Mouse (Mus musculus) testis, adult 2 months (tissue): ENCODE data around the gene Gm20388. TPM values are rescaled to one million over a fixed set of nuclear protein-coding genes. Genes with fewer than 3 reads are reported as not detected.

Experiments used
- H3K27ac ChIP-seq: fragments of 200-500 bp; 2 replicates; pipeline ENCODE4 v1.5.1; 2012; ENCODE audit warnings: low read depth, low read length; ENCODE audit not compliant: control insufficient read depth, insufficient read depth
- H3K27me3 ChIP-seq: fragments of 200-500 bp; 2 replicates; pipeline ENCODE4 v1.6.1; 2012; ENCODE audit warnings: mild to moderate bottlenecking, low read length, moderate library complexity; ENCODE audit not compliant: control insufficient read depth, insufficient read depth
- H3K36me3 ChIP-seq: fragments of 200-500 bp; 2 replicates; pipeline ENCODE4 v1.6.1; 2012; ENCODE audit warnings: mild to moderate bottlenecking, low read length; ENCODE audit not compliant: control insufficient read depth, insufficient read depth
- H3K4me1 ChIP-seq: fragments of 200-500 bp; 2 replicates; pipeline ENCODE4 v1.6.1; 2012; ENCODE audit warnings: low read length; ENCODE audit not compliant: control insufficient read depth, insufficient read depth
- H3K4me3 ChIP-seq: fragments of 200-500 bp; 2 replicates; pipeline ENCODE4 v1.5.1; 2012; ENCODE audit warnings: low read depth, mild to moderate bottlenecking, low read length, moderate library complexity, mixed read lengths; ENCODE audit not compliant: control insufficient read depth
- CTCF ChIP-seq: fragments of 200-500 bp; IDR thresholded peaks from 2 replicates; pipeline ENCODE4 v1.5.1; 2012; ENCODE audit warnings: low read depth, mild to moderate bottlenecking, inconsistent platforms, low read length, moderate library complexity; ENCODE audit not compliant: control insufficient read depth, insufficient read depth, insufficient replicate concordance
- POLR2A ChIP-seq: fragments of 200-500 bp; IDR thresholded peaks from 2 replicates; pipeline ENCODE4 v1.6.1; 2012; ENCODE audit warnings: low read depth, mild to moderate bottlenecking, inconsistent platforms, low read length, moderate library complexity; ENCODE audit not compliant: control insufficient read depth
- polyA plus RNA-seq: library from polyadenylated mRNA; depleted of rRNA; stranded (reverse); fragments of >200 nt; gene quantifications from 2 replicates; pipeline ENCODE4 v1.2.3, GENCODE M21; 2012

The Gm20388 gene
- polyA plus RNA-seq, 1 experiment, result 5.6 TPM

DNA sequence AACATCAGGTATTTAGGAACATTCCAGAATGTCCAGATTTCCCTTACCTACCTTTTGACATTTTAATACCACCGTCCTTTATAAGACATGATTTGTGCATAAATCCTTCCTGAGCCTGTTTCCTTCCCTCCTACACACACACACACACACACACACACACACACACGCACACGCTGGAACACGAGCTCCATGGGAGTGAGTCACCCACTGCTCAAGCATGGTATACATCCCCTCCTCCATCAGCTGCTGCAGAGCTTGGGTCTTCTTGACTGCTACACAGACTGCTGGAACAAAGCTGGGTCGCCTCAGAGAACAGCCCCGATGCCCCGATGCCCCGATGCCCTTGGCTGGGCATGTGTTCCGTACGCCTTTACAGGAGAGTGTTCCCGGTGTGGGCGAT, 3935.9 kb downstream of the Gm20388 start:
- Histone ChIP-seq H3K4me3 (no peak overlapping the region), H3K27ac (no peak overlapping the region), H3K36me3 (no peaks in the 10 kb centered on the region), H3K4me1 (no peaks in the 10 kb centered on the region), H3K27me3 (no peaks in the 10 kb centered on the region)
- TF ChIP-seq POLR2A, result no peak
- TF ChIP-seq CTCF, result no peak

DNA sequence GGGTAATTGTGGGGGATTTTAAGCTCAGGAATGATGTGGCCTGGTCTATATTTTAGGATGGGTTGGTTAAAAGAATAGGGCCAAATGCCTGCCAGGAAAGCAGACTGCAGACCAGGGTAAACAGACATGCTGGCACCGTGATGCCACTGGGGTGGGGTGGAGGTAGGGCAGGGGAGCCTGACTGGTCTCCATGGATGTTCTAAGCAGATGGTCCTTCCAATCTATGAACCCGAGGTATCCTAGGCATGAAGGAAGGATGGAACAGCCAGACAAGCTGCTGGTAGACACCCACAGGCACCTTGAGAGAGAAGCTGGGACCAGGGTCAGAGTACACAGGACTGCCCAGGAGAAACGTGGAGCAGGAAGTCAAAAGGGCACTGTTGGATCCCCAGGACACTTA, 3936.9 kb downstream of the Gm20388 start:
- no peak overlapping the region for H3K27ac ChIP-seq
- TF ChIP-seq CTCF, result no peak
- no peak for TF ChIP-seq POLR2A
- no peaks in the 10 kb centered on the region for H3K36me3 ChIP-seq
- H3K4me1 ChIP-seq, result no peaks in the 10 kb centered on the region
- H3K27me3 ChIP-seq, result no peaks in the 10 kb centered on the region
- H3K4me3 ChIP-seq, result no peak overlapping the region

DNA sequence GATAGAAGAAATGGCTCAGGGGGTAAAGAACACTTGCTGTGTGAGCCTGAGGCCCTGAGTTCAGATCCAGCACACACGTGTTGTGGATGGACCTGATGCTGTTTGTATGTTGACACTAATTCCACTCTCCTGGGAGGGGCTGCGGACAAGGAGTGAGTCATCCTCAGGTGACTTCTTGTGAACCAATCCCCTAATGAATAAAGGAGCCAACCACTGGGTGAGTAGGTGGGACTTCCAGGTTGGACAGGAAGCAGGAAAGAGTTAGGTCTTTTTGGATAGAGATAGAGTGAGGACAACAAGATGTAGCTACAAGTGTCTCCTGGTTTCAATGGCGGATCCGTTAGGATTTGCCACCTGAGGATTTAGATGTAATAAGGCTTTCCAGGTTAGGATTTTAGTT, 3938.7 kb downstream of the Gm20388 start:
- Histone ChIP-seq H3K27ac (no peak overlapping the region), H3K36me3 (no peaks in the 10 kb centered on the region), H3K27me3 (no peaks in the 10 kb centered on the region), H3K4me3 (no peak overlapping the region), H3K4me1 (no peaks in the 10 kb centered on the region)
- TF ChIP-seq POLR2A (no peak), CTCF (no peak)

DNA sequence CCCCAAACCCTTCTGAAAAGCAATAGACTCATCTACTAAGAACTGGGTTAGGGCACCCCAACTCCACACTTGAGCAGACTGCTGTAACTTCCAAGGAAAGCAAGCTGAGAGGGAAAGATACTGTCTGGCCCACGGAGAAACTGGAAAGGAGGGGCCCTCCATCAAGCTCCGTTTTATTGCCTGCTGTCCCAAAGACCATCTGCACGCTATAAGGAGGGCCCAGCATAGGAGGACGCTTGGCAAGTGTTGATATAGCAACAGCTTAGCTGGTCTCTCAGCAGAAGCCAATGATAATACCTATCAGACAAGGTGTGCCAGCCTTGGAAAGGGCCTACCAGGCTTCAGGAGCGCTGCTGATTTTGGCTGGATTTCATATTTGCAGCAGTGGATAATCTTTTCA, 3940.9 kb downstream of the Gm20388 start:
- Histone ChIP-seq H3K4me3 (no peak overlapping the region), H3K27me3 (no peaks in the 10 kb centered on the region), H3K4me1 (no peaks in the 10 kb centered on the region), H3K27ac (no peak overlapping the region), H3K36me3 (no peaks in the 10 kb centered on the region)
- no peak for TF ChIP-seq POLR2A
- TF ChIP-seq CTCF, result no peak

DNA sequence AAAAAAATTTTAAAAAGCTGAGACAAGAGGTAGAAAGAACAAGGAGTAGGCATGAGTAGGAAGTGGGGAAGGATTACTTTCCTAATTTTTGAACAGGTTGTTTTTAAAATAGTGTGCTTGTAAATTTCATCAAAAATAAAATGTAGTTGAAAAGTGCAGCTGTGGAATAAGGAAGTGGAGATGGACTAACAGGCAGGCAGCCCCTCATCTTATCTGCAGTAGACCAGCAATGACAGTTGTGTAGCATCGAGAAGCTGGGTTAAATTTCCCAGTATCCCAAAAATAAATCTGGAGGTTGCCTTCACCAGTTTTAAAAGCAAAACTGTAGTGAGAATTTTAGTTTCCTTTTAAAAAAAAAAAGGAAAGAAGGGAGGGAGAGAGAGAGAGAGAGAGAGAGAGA, 3943.6 kb downstream of the Gm20388 start:
- TF ChIP-seq CTCF (no peak), POLR2A (no peak)
- Histone ChIP-seq H3K27me3 (peaks cover 5% of the 10 kb centered on the region), H3K36me3 (no peaks in the 10 kb centered on the region), H3K27ac (no peak overlapping the region), H3K4me1 (peaks cover 2% of the 10 kb centered on the region; the same call in 1 of the 2 replicates), H3K4me3 (no peak overlapping the region)

DNA sequence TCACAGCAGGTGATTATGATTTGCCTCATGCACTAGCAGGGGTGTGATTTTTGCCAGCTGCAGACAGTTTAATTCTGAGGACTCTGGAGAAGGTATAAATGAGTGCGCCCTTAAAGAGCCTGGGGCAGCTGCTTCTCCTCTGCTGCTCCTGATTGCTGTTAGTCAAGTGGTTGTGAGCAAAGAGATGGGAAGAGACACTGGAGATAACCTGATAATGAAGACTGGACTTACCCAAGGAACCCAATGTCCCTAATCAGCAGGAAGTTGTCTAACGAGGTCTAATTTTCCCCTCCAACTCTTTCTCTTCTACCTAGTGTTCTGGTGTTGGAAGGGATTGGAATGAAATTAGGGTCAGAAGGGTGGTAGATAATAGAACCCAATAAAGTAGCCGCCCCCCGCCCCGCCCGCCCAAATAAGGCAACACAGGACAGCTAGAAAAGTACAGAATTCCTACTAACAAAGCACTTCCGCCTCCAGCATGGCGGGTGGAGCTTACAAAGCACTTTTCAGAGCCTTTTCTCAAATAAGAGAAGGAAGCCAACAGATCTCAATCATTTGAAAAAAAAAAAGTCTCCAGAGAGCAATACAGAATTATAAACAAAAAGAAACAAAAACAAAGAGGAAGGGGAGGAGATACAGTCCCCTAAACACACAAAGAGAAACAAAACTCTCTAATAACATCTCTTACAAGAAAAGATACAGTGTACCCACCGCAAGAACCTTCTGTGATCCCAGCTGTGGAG, 3944.3 kb downstream of the Gm20388 start:
- H3K27me3 ChIP-seq, result peaks cover 9% of the 10 kb centered on the region
- H3K4me3 ChIP-seq, result no peak overlapping the region
- H3K4me1 ChIP-seq, result peaks cover 7% of the 10 kb centered on the region
- H3K27ac ChIP-seq, result no peak overlapping the region
- no peaks in the 10 kb centered on the region for H3K36me3 ChIP-seq
- TF ChIP-seq CTCF (no peak), POLR2A (no peak)

DNA sequence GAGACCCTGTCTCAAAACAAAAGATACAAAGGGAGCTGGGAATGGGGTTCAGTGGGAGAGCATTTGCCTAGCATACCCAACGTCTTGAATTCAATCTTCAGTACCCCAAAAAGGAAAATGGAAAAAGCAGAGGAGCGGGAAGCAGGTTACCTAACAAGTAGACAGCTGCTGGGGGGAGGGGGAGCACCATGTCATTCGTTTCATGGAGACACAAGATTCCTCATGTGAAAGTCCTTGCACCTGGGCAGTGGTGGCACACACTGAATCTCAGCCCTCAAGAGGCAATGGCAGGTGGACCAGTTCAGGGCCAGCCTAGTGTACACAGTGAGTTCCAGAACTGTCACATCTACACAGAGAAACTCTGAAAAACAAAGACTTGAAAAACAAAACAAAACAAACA, 3946.7 kb downstream of the Gm20388 start:
- H3K27me3 ChIP-seq, result peaks cover 9% of the 10 kb centered on the region
- H3K4me3 ChIP-seq, result peak overlapping the region; percentile 92
- no peaks in the 10 kb centered on the region for H3K36me3 ChIP-seq
- TF ChIP-seq CTCF, result no peak
- no peak for TF ChIP-seq POLR2A
- H3K27ac ChIP-seq, result no peak overlapping the region
- peaks cover 7% of the 10 kb centered on the region for H3K4me1 ChIP-seq
